Mouse (Mus musculus) erythroblast, embryonic 14.5 days (primary cell): Measurements from ENCODE around the gene Uqcc1.
"Not testable (repeated sequence)": the region's sequence is repeated elsewhere in the genome, so short reads cannot be mapped to it uniquely, and the experiment has no call there.

Experiments
- GATA1 ChIP-seq: IDR thresholded peaks from 2 replicates; pipeline ENCODE4 v1.6.1; 2012; ENCODE audit warnings: low read length, inconsistent platforms, mixed read lengths
- TAL1 ChIP-seq: IDR thresholded peaks from 3 replicates; pipeline ENCODE4 v1.6.1; 2012; ENCODE audit warnings: low read length, inconsistent platforms, mixed read lengths

DNA sequence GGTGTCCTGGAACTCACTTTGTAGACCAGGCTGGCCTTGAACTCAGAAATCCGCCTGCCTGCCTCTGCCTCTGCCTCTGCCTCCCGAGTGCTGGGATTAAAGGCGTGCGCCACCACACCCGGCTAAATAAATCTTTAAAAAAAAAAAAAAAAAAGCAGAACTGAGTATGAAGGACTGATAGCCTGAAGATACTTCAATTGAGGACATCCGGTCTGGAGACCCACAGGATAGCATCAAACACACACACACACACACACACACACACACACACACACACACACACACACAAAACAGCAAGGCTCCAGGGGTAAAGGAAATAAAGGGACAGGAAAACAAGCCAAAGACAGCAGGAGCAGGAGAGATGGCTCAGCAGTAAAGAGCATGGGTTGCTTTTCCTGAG, 4.9 kb downstream of the Uqcc1 start:
- not testable (repeated sequence) for TF ChIP-seq GATA1, TAL1
